Mouse (Mus musculus): ENCODE data around the gene Trat1.

GRCm38 (mm10) chr16:48811881-48812436 lies 40.1 kb upstream of the Trat1 start:
- no peak for TF ChIP-seq CTCF (IDR thresholded peaks at IDR 0.05; ENCODE audit: control insufficient read depth, insufficient read depth, insufficient replicate concordance, low read depth, low read length)
- TF ChIP-seq POLR2A (IDR thresholded peaks at IDR 0.05; ENCODE audit: control insufficient read depth, low read depth, low read length) = no peak

Measured in testis, adult 2 months (tissue).